Mouse (Mus musculus): ENCODE measurements around the gene Nt5m.
A peak's percentile ranks its signal among the peaks of the same experiment; 100 is the strongest.

Nt5m gene

DNA sequence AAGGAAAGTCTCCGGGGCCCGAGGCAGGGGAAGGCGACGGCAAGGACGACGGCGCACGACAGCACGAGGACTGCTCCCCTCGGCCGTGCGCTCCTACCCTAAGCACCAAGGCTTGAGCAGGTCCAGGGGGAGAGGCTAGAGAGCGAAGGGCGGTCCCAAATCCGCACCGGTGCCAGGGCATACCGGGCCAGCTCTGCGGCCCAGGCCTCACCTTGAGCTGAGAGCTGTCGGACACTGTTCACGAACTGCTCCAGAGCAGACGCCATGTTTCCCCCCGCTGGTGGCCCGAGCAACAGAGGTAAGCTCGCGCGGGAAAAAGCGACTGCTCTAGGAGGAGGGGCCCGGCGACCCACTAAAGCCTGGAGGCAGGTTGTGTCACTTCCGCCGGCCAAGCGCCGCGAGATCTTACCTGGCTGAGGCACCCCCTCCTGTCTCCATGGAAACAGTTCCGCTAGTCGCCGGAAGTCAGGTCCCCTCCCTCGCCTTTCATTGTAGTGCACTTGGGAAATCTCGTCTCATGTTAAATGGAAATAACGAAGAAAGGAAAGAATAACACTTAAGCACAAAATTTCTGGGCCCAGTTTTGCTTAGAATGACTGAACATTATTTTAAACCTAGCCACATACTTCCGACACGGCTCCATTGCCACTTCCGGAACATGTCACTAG, 346 bp downstream of the Nt5m start, which contains the start of gene Cops3:
Cops3 (minus strand) TSS at position 380 of the 668 bp plus-strand sequence.
- peak; percentile 91 for DNase-seq (ENCODE audit: low read depth, low spot score)

DNA sequence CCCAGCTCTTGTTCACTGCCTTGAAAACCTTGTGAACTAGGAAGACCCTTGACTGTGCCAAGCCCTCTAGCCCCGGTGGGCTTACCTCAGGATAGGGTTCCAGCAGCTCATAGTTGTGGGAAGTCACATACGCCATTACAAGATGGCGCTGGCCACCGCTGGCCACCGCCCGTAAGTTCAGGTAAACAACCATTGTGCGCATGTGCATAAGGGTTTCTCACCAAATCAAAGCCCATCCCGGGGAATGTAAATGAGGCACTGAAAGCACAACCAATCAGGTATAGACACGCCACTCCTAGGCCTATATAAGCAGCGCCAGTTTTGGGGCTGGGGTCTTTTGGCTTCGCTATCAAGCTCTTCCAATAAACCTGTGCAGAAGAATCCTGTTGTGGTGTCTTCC, 7.1 kb downstream of the Nt5m start:
- DNase-seq (ENCODE audit: low read depth, low spot score): no peak

DNA sequence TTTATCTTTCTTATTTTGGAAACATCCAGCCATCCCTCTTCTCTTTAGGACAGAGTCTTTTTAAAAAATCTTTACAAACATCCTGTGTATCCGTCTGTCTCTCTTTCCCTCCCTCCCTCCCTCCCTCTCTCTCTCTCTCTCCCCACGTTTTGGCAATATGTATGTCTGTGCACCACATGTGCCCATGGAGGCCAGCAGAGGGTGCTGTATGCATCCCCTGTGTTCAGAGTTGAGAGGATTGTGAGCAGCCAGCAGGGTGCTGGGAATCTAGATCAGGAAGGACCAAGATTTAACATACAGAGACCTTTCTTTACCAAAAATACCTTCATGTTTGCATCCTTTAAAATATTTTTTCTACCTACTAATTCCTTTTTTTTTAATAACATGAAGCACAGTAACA, 7.9 kb downstream of the Nt5m start:
- DNase-seq (ENCODE audit: low read depth, low spot score): peak; percentile 41

DNA sequence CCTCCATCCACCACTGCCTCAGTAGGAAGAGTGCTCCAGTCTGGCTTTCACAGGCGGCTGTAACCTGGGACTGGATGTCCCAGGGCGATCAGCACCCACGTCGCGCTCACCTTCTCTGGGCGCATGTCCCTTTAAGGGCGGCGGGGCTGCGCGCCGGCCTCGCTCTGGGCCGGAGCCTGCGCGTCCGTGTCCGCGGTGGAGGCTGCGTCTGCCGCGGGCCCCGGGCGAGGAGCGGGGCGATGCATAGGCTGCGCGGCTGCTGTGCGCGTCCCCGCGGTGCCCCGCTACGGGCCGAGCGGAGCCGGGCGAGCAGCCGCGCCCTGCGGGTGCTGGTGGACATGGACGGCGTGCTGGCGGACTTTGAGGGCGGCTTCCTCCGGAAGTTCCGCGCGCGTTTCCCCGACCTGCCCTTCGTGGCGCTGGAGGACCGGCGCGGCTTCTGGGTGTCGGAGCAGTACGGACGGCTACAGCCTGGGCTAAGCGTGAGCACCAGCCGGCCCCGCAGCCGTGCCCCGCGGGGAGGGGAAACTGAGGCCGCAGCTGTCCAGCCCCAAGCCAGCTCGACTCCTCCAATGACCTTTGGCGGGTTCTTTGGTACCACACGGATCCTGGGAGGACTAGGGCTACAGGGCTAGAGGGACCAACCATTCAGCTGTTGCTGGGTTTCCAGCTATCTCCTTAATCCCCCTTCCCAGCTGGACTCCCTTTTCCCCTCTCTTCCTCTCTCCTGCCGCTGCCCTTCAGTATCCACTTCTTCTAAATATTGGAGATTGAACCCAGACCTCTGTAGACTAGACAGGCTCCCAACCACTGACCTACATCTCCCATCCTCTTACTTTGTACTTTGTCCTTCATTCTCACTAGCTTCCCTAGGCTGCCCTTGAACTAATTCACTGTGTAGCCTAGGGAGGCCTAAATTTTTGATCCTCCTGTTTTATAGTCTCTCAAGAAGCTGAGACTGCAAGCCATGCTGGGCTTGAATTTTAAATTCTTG, 8.9 kb downstream of the Nt5m start:
- peak; percentile 27 for DNase-seq (ENCODE audit: low read depth, low spot score)

- no peak for DNase-seq (ENCODE audit: low read depth, low spot score)
These were observed 13.6 kb downstream of the Nt5m start for GRCm38 (mm10) chr11:59852865-59853264.

DNA sequence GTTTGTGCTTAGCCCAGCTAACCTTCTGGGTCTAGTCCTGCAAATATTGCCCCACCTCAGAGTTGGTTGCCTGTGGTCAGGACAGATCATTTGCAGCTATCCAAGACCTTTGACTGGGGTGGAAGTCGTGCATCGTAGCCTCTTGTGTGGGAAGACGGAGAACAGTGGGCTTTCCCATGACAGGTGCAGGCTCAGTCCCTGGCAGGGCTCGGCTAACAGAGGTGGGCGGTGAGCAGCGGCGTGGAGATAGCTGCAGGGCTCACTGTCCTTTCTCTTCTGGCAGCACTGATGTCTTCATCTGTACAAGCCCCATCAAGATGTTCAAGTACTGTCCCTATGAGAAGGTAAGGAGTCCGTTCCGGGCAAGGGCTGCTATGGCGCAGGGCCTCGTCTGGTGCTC, 21.2 kb downstream of the Nt5m start:
- no peak for DNase-seq (ENCODE audit: low read depth, low spot score)

DNA sequence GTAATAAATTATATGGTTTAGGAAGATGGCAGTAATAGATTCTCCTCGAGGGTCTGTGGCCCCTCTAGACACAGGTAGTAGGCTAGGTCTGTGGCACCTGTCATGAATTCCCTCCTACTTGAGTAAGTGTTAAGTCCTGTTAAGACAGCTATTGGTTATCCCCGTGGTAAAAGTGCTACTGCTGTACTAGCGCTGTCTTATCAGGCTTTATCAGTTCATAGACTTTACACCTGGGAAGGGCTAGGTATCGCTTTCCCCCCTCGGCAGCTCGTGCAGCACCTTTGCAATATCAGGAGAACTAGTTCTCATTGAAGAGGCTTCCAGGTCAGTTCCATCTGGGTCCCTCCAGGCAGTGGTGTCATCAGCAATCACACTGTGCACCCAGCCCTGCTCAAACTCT, 25.1 kb downstream of the Nt5m start:
- DNase-seq (ENCODE audit: low read depth, low spot score): no peak

GRCm38 (mm10) chr11:59872124-59872523, 32.9 kb downstream of the Nt5m start:
- no peak for DNase-seq (ENCODE audit: low read depth, low spot score)

DNA sequence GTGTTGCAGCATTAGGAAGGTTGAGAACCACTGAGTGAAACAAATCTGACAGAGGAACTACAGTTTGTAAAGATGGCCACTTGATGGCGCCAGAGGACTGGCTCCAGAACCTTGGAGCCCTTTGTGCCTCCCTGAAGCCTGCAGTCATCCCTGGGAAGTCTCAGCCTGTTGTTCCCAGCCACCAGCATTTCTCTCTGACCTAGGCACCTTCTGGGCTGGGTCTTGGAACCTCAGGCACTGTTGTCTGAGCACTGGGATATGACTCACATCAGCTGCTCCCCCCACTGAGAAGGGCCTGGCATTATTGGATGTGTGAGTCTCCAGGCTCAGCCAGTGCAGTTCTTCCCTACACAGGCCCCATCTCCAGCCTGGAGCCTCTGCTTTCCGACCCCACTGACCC, 40.8 kb downstream of the Nt5m start:
- DNase-seq (ENCODE audit: low read depth, low spot score): peak; percentile 57

- DNase-seq (ENCODE audit: low read depth, low spot score): no peak
These were observed 46.2 kb downstream of the Nt5m start for GRCm38 (mm10) chr11:59885217-59885986.

DNA sequence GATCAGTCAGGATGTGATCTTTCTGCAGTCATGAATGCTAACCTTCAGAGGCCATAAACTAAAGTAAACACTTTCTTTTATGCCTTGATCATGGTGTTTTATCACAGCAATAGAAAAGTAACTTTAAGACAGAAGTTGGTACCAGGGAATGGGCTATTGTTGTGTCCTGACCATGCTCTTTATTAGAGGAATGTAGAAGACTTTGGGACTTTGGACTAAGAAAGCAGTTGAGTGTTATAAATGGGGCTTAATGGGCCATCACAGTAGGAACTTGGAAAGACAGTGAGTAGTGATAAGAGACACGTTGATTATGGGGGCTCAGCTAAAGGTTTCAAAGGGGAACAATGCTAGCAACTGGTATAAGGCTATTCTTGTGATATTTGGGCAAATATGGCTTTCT, 47.7 kb downstream of the Nt5m start:
- DNase-seq (ENCODE audit: low read depth, low spot score): no peak

DNA sequence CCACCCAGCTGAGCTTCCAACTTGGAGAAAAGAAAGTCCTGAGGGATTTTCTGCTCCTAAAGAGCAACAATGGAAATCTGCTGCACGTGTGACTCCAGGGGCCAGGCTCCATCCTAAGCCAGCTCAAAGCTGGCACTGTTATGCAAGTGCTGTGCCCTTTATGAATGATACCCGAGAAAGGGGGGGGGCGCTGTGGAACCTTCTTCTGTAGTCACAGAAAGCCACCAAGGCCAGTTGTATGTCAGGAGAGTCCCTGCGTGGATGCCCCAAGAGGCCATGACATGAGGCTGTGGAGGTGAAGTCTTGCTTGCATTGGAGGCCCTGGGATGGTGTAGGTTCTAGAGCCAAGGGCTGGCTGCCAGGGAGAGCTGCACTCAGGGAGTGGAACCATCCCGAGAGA, 48.9 kb downstream of the Nt5m start:
- no peak for DNase-seq (ENCODE audit: low read depth, low spot score)

DNA sequence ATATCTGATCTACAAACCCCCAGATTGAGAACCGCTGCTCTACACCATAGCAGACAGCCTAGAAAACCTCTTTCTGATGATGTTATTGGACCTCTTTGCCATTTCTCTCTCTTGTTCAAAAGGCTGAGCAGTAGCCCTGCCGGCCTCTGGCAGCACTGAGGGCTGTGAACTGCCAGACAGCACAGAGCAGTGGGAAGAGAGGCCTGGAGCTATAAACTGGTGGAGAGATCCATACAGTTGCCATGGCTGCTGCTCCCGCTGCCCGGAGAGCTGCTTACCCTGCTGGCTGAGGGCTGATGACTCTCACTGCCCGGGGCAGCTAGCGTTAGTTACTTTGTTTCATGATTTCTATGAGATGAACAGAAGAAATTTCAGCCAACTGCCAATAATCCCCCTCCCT, 52.6 kb downstream of the Nt5m start:
- no peak for DNase-seq (ENCODE audit: low read depth, low spot score)

DNA sequence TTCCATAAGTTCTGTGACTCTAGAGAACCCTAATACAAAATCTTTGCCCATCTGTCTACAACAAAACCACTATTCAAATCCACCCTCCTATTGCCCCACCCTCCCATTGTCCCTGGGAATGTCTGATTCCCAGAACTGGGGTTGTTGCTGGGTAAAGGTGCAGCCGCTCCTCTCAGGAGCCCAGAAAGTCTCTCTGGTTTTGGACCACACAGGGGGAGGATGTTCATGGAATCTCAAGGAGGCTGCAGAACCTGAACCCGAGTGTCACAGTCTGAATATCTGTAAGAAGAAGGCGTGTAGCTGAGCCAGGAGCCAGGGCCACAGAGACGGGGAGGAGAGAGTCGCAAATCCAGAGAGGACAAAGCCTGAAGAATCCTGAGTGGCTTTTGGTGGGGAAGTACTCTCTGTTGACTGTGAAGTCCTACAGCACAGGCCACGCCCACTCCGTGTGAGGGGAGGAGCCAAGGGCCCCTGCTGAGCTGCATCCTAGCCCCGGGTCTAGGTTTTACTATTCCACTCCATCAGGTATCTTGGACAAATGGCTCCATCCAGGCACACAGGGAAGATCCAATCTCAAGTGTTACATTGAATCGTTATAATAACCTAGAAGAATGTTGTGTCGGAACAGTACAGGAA, 54.0 kb downstream of the Nt5m start:
- no peak for DNase-seq (ENCODE audit: low read depth, low spot score)

DNA sequence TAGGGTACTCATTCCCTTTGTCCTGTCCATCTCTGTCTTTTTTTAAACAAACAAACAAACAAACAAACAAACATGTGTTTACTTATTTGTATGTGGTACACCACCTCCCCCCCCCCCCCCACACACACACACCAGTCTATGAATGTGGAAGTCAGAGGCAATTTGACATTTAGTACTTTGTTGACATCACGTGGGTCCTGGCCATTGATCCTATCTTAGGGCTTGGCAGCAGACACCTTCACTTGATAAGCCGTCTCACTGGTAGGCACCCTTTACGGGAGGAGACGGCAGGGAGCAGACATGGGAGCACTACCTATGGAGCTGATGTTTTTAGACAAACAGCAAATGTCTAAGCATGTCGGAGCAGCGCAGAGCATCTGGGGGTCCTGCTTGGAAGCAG, 55.7 kb downstream of the Nt5m start:
- DNase-seq (ENCODE audit: low read depth, low spot score): no peak

DNA sequence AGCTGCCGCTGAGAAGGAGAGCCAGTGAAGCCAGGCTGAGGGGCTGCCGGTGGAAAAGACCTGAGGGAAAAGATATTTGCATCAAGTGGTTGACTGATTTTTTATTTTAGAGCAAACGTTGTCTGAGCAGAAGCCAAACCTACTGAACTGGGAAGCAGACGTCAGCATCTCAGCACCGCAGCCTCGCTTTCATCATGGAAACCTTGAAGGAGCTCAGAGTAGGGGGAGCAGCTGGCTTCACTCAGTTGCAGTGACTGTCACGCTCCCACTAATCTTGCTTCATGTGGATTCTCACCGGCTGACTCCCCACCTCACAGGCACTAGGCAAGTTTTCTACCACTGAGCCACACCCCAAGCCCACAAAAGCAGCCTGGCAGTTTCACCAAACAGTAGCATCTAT, 56.1 kb downstream of the Nt5m start:
- DNase-seq (ENCODE audit: low read depth, low spot score): no peak

GRCm38 (mm10) chr11:59897981-59898599, 58.8 kb downstream of the Nt5m start:
- DNase-seq (ENCODE audit: low read depth, low spot score): no peak

GRCm38 (mm10) chr11:59899711-59900685, 60.8 kb downstream of the Nt5m start:
- DNase-seq (ENCODE audit: low read depth, low spot score): no peak

DNA sequence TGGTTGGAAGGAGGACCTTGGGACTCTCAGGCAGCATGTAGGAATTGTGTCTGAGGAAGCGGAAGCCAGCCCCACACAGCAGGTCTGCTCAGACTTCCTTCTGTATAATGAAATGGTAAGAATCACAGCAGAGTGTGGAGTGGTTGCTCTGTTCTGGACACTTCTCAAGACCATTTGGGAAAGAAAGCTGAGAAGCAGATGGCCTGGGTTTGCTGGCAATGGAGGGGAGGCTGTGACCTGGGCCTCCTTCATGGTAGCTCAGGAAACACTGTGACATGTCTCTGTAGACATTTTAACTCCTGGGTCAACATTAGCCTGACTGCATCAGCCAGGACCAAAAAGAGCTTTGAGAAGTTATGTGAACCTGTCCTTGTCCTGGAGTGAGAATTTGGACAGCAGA, 61.7 kb downstream of the Nt5m start:
- no peak for DNase-seq (ENCODE audit: low read depth, low spot score)
